Mouse (Mus musculus): ENCODE data around the gene Tfrc. TPM values are rescaled to one million over a fixed set of nuclear protein-coding genes. Genes with fewer than 3 reads are reported as not detected.

Gene Tfrc
- polyA plus RNA-seq, 1 experiment from 2014 or later = 71.9 TPM

- no peak overlapping the region for H3K27ac ChIP-seq (replicated peaks)
- H3K4me3 ChIP-seq = no peak overlapping the region
- no peaks in the 10 kb centered on the region for H3K36me3 ChIP-seq
- no peaks in the 10 kb centered on the region for H3K9me3 ChIP-seq (replicated peaks)
- no peak for DNase-seq (ENCODE audit: low spot score)
- peaks cover 6% of the 10 kb centered on the region; the same call in 1 of the 2 replicates for H3K4me1 ChIP-seq
- no peaks in the 10 kb centered on the region for H3K27me3 ChIP-seq (ENCODE audit: low read depth, poor library complexity, severe bottlenecking)
- WGBS = 88% methylated on average over 10 of the region's 10 CpGs
Measured at GRCm38 (mm10) chr16:32595142-32595855, 13.4 kb upstream of the Tfrc start.

GRCm38 (mm10) chr16:32597909-32598381, 10.8 kb upstream of the Tfrc start:
- Histone ChIP-seq H3K27ac (replicated peaks) (peak overlapping the region; percentile 42; the same call in 1 of the 2 replicates), H3K4me1 (peaks cover 6% of the 10 kb centered on the region; the same call in 1 of the 2 replicates), H3K36me3 (no peaks in the 10 kb centered on the region), H3K9me3 (replicated peaks) (no peaks in the 10 kb centered on the region), H3K4me3 (no peak overlapping the region), H3K27me3 (ENCODE audit: low read depth, poor library complexity, severe bottlenecking) (no peaks in the 10 kb centered on the region)
- WGBS = 55% methylated on average over 4 of the region's 4 CpGs
- no peak for DNase-seq (ENCODE audit: low spot score)

- DNase-seq (ENCODE audit: low spot score) = no peak
- Histone ChIP-seq H3K27ac (replicated peaks) (no peak overlapping the region), H3K27me3 (ENCODE audit: low read depth, poor library complexity, severe bottlenecking) (no peaks in the 10 kb centered on the region), H3K4me1 (peaks cover 6% of the 10 kb centered on the region; the same call in 1 of the 2 replicates), H3K4me3 (no peak overlapping the region), H3K9me3 (replicated peaks) (no peaks in the 10 kb centered on the region), H3K36me3 (no peaks in the 10 kb centered on the region)
- WGBS = 87% methylated on average over 1 of the region's 1 CpGs
Measured at GRCm38 (mm10) chr16:32599151-32599550, 9.6 kb upstream of the Tfrc start.

GRCm38 (mm10) chr16:32602193-32602685, 6.5 kb upstream of the Tfrc start:
- Histone ChIP-seq H3K27ac (replicated peaks) (no peak overlapping the region), H3K4me3 (no peak overlapping the region), H3K4me1 (peaks cover 6% of the 10 kb centered on the region; the same call in 1 of the 2 replicates), H3K27me3 (ENCODE audit: low read depth, poor library complexity, severe bottlenecking) (peaks cover 14% of the 10 kb centered on the region; the same call in 1 of the 2 replicates), H3K36me3 (no peaks in the 10 kb centered on the region), H3K9me3 (replicated peaks) (no peaks in the 10 kb centered on the region)
- 78% methylated on average over 3 of the region's 3 CpGs for WGBS
- no peak for DNase-seq (ENCODE audit: low spot score)

GRCm38 (mm10) chr16:32607562-32608343, 967 bp upstream of the Tfrc start:
- no peak for DNase-seq (ENCODE audit: low spot score)
- Histone ChIP-seq H3K4me1 (peaks cover 30% of the 10 kb centered on the region), H3K27me3 (ENCODE audit: low read depth, poor library complexity, severe bottlenecking) (peaks cover 23% of the 10 kb centered on the region), H3K9me3 (replicated peaks) (no peaks in the 10 kb centered on the region), H3K27ac (replicated peaks) (peak overlapping the region; percentile 96), H3K4me3 (peak overlapping the region; percentile 80), H3K36me3 (peaks cover under 1% of the 10 kb centered on the region; the same call in 1 of the 2 replicates)
- 65% methylated on average over 7 of the region's 7 CpGs for WGBS

GRCm38 (mm10) chr16:32608344-32608711, 392 bp upstream of the Tfrc start:
- Histone ChIP-seq H3K9me3 (replicated peaks) (no peaks in the 10 kb centered on the region), H3K27me3 (ENCODE audit: low read depth, poor library complexity, severe bottlenecking) (peaks cover 23% of the 10 kb centered on the region), H3K36me3 (peaks cover 6% of the 10 kb centered on the region; the same call in 1 of the 2 replicates), H3K4me3 (peak overlapping the region; percentile 80), H3K4me1 (peaks cover 30% of the 10 kb centered on the region), H3K27ac (replicated peaks) (peak overlapping the region; percentile 96)
- DNase-seq (ENCODE audit: low spot score) = no peak
- 14% methylated on average over 8 of the region's 8 CpGs for WGBS

GRCm38 (mm10) chr16:32609401-32609779, 670 bp downstream of the Tfrc start:
- peak overlapping the region; percentile 80 for H3K4me3 ChIP-seq
- H3K27me3 ChIP-seq (ENCODE audit: low read depth, poor library complexity, severe bottlenecking) = peaks cover 23% of the 10 kb centered on the region
- H3K36me3 ChIP-seq = peaks cover 16% of the 10 kb centered on the region
- DNase-seq (ENCODE audit: low spot score) = no peak
- H3K9me3 ChIP-seq (replicated peaks) = no peaks in the 10 kb centered on the region
- WGBS = 1% methylated on average over 14 of the region's 14 CpGs
- H3K4me1 ChIP-seq = peaks cover 30% of the 10 kb centered on the region
- peak overlapping the region; percentile 96 for H3K27ac ChIP-seq (replicated peaks)

GRCm38 (mm10) chr16:32610460-32611255, 1.9 kb downstream of the Tfrc start:
- Histone ChIP-seq H3K4me3 (peak overlapping the region; percentile 80), H3K36me3 (peaks cover 29% of the 10 kb centered on the region), H3K4me1 (peaks cover 30% of the 10 kb centered on the region), H3K27me3 (ENCODE audit: low read depth, poor library complexity, severe bottlenecking) (peaks cover 18% of the 10 kb centered on the region), H3K9me3 (replicated peaks) (no peaks in the 10 kb centered on the region), H3K27ac (replicated peaks) (peak overlapping the region; percentile 96; the same call in 1 of the 2 replicates)
- DNase-seq (ENCODE audit: low spot score) = no peak
- 79% methylated on average over 5 of the region's 5 CpGs for WGBS

GRCm38 (mm10) chr16:32612052-32612451, 3.3 kb downstream of the Tfrc start:
- no peak for DNase-seq (ENCODE audit: low spot score)
- Histone ChIP-seq H3K36me3 (peaks cover 43% of the 10 kb centered on the region), H3K4me3 (no peak overlapping the region), H3K27me3 (ENCODE audit: low read depth, poor library complexity, severe bottlenecking) (peaks cover 10% of the 10 kb centered on the region), H3K9me3 (replicated peaks) (no peaks in the 10 kb centered on the region), H3K27ac (replicated peaks) (no peak overlapping the region), H3K4me1 (peaks cover 30% of the 10 kb centered on the region)
- 93% methylated on average over 1 of the region's 1 CpGs for WGBS

GRCm38 (mm10) chr16:32613269-32613834, 4.6 kb downstream of the Tfrc start:
- peaks cover 23% of the 10 kb centered on the region for H3K4me1 ChIP-seq
- H3K4me3 ChIP-seq = no peak overlapping the region
- peaks cover 56% of the 10 kb centered on the region for H3K36me3 ChIP-seq
- no peak overlapping the region for H3K27ac ChIP-seq (replicated peaks)
- H3K9me3 ChIP-seq (replicated peaks) = no peaks in the 10 kb centered on the region
- no peak for DNase-seq (ENCODE audit: low spot score)
- 78% methylated on average over 3 of the region's 3 CpGs for WGBS
- no peaks in the 10 kb centered on the region for H3K27me3 ChIP-seq (ENCODE audit: low read depth, poor library complexity, severe bottlenecking)

GRCm38 (mm10) chr16:32614047-32614446, 5.3 kb downstream of the Tfrc start:
- Histone ChIP-seq H3K27me3 (ENCODE audit: low read depth, poor library complexity, severe bottlenecking) (no peaks in the 10 kb centered on the region), H3K4me3 (no peak overlapping the region), H3K4me1 (peaks cover 20% of the 10 kb centered on the region), H3K27ac (replicated peaks) (no peak overlapping the region), H3K36me3 (peaks cover 63% of the 10 kb centered on the region), H3K9me3 (replicated peaks) (no peaks in the 10 kb centered on the region)
- 71% methylated on average over 4 of the region's 4 CpGs for WGBS
- no peak for DNase-seq (ENCODE audit: low spot score)

- no peaks in the 10 kb centered on the region for H3K27me3 ChIP-seq (ENCODE audit: low read depth, poor library complexity, severe bottlenecking)
- DNase-seq (ENCODE audit: low spot score) = no peak
- no peak overlapping the region for H3K4me3 ChIP-seq
- H3K4me1 ChIP-seq = no peaks in the 10 kb centered on the region
- 93% methylated on average over 1 of the region's 1 CpGs for WGBS
- no peak overlapping the region for H3K27ac ChIP-seq (replicated peaks)
- no peaks in the 10 kb centered on the region for H3K9me3 ChIP-seq (replicated peaks)
- H3K36me3 ChIP-seq = peaks cover 98% of the 10 kb centered on the region
Measured at GRCm38 (mm10) chr16:32618946-32619345, 10.2 kb downstream of the Tfrc start.

Measured in midbrain, embryonic 10.5 days (tissue).